Mouse (Mus musculus): ENCODE results near the gene Ankrd42. TPM values are rescaled to one million over a fixed set of nuclear protein-coding genes. Genes with fewer than 3 reads are reported as not detected.

Ankrd42 gene
- total RNA-seq (2015) (0.07 and 0.74 TPM in 2 replicates), total RNA-seq (2017) (0.12 and 0.29 TPM in 2 replicates)

GRCm38 (mm10) chr7:92637021-92637625 is at the start of gene Ankrd42:
Gene Ankrd42 (minus strand): TSS chr7:92637142.
- ATAC-seq (ENCODE audit: poor library complexity, severe bottlenecking): peak; percentile 95

- ATAC-seq (ENCODE audit: poor library complexity, severe bottlenecking): no peak
Observed at GRCm38 (mm10) chr7:92677346-92677745, 40.4 kb upstream of the Ankrd42 start.

- no peak for ATAC-seq (ENCODE audit: poor library complexity, severe bottlenecking)
Observed at GRCm38 (mm10) chr7:92675131-92675530, 38.2 kb upstream of the Ankrd42 start.

- ATAC-seq (ENCODE audit: poor library complexity, severe bottlenecking): peak; percentile 81
Observed at GRCm38 (mm10) chr7:92669507-92670471, 32.8 kb upstream of the Ankrd42 start, which contains the start of gene Pcf11. Gene Pcf11 (minus strand): TSS chr7:92669934.

GRCm38 (mm10) chr7:92668791-92669506 is 32.0 kb upstream of the Ankrd42 start:
- peak; percentile 48 for ATAC-seq (ENCODE audit: poor library complexity, severe bottlenecking)

- ATAC-seq (ENCODE audit: poor library complexity, severe bottlenecking): no peak
Observed at GRCm38 (mm10) chr7:92666274-92666820, 29.4 kb upstream of the Ankrd42 start.

- no peak for ATAC-seq (ENCODE audit: poor library complexity, severe bottlenecking)
Observed at GRCm38 (mm10) chr7:92658050-92658449, 21.1 kb upstream of the Ankrd42 start.

- no peak for ATAC-seq (ENCODE audit: poor library complexity, severe bottlenecking)
Observed at GRCm38 (mm10) chr7:92656386-92656785, 19.4 kb upstream of the Ankrd42 start.

GRCm38 (mm10) chr7:92653329-92653728 is 16.4 kb upstream of the Ankrd42 start:
- ATAC-seq (ENCODE audit: poor library complexity, severe bottlenecking): peak; percentile 38

GRCm38 (mm10) chr7:92647790-92648189 is 10.8 kb upstream of the Ankrd42 start:
- no peak for ATAC-seq (ENCODE audit: poor library complexity, severe bottlenecking)

- ATAC-seq (ENCODE audit: poor library complexity, severe bottlenecking): no peak
Observed at GRCm38 (mm10) chr7:92642358-92642757, 5.4 kb upstream of the Ankrd42 start.

GRCm38 (mm10) chr7:92638050-92638449 is 1.1 kb upstream of the Ankrd42 start:
- ATAC-seq (ENCODE audit: poor library complexity, severe bottlenecking): peak; percentile 24; the same call in 1 of the 2 replicates

GRCm38 (mm10) chr7:92636295-92637011 is 489 bp downstream of the Ankrd42 start:
- peak; percentile 50 for ATAC-seq (ENCODE audit: poor library complexity, severe bottlenecking)

- ATAC-seq (ENCODE audit: poor library complexity, severe bottlenecking): 0 out of 2 replicates have a peak, but pooled peaks have one; percentile 52
Observed at GRCm38 (mm10) chr7:92630167-92630566, 6.8 kb downstream of the Ankrd42 start.

- peak; percentile 49; the same call in 1 of the 2 replicates for ATAC-seq (ENCODE audit: poor library complexity, severe bottlenecking)
Observed at GRCm38 (mm10) chr7:92624488-92624887, 12.5 kb downstream of the Ankrd42 start.

GRCm38 (mm10) chr7:92610830-92611229 is 26.1 kb downstream of the Ankrd42 start:
- ATAC-seq (ENCODE audit: poor library complexity, severe bottlenecking): no peak

GRCm38 (mm10) chr7:92604961-92605360 is 32.0 kb downstream of the Ankrd42 start:
- ATAC-seq (ENCODE audit: poor library complexity, severe bottlenecking): no peak

- ATAC-seq (ENCODE audit: poor library complexity, severe bottlenecking): no peak
Observed at GRCm38 (mm10) chr7:92590842-92591241, 46.1 kb downstream of the Ankrd42 start.

- no peak for ATAC-seq (ENCODE audit: poor library complexity, severe bottlenecking)
Observed at GRCm38 (mm10) chr7:92589986-92590385, 47.0 kb downstream of the Ankrd42 start.

GRCm38 (mm10) chr7:92583567-92583966 is 53.4 kb downstream of the Ankrd42 start:
- no peak for ATAC-seq (ENCODE audit: poor library complexity, severe bottlenecking)

All from megakaryocyte, adult 5-6 weeks (primary cell).